Mouse (Mus musculus) ES-E14 (cell line): ENCODE data around the gene Akap9. TPM values are rescaled to one million over a fixed set of nuclear protein-coding genes. Genes with fewer than 3 reads are reported as not detected.
A peak's percentile ranks its signal among the peaks of the same experiment; 100 is the strongest.
"Not testable (repeated sequence)": the region's sequence is repeated elsewhere in the genome, so short reads cannot be mapped to it uniquely, and the experiment has no call there.

Experiments used
- DNase-seq: peaks from one replicate; pipeline ENCODE4 v3.0.0-alpha.2; 2013; ENCODE audit warnings: low read depth, low spot score
- H3K27ac ChIP-seq: 2 replicates; pipeline ENCODE4 v1.5.1; 2012; ENCODE audit warnings: low read depth, mild to moderate bottlenecking, low read length, moderate library complexity, mixed read lengths; ENCODE audit not compliant: poor library complexity, insufficient read depth, severe bottlenecking
- H3K36me3 ChIP-seq: 2 replicates; pipeline ENCODE4 v1.6.1; 2012; ENCODE audit warnings: mild to moderate bottlenecking, low read length, moderate library complexity, mixed read lengths; ENCODE audit not compliant: control insufficient read depth, poor library complexity, insufficient read depth, severe bottlenecking
- H3K4me1 ChIP-seq, 2 experiments: fragments of 150-350 bp in 1 of 2; sonication (generic) in 1 of 2; 2 replicates each; pipeline ENCODE4 v1.6.1; 2012; ENCODE audit warnings: low read length in 2 of 2, mild to moderate bottlenecking in 1 of 2, mixed read lengths in 1 of 2; ENCODE audit not compliant: control insufficient read depth in 2 of 2, insufficient read depth in 2 of 2, poor library complexity in 1 of 2
- H3K4me3 ChIP-seq, 2 experiments: fragments of 150-350 bp in 1 of 2; sonication (generic) in 1 of 2; 2 replicates each; pipeline ENCODE4 v1.5.1; 2012; ENCODE audit warnings: low read length in 2 of 2, low read depth in 1 of 2, mild to moderate bottlenecking in 1 of 2, mixed read lengths in 1 of 2; ENCODE audit not compliant: insufficient read depth in 1 of 2, poor library complexity in 1 of 2, severe bottlenecking in 1 of 2
- H3K9ac ChIP-seq: 2 replicates; pipeline ENCODE4 v1.6.1; 2012; ENCODE audit warnings: low read depth, mild to moderate bottlenecking, low read length, mixed read lengths; ENCODE audit not compliant: poor library complexity, insufficient read depth, severe bottlenecking
- H3K9me3 ChIP-seq: fragments of 150-350 bp; sonication (generic); 2 replicates; pipeline ENCODE4 v1.6.1; 2012; ENCODE audit warnings: low read depth, mild to moderate bottlenecking, low read length; ENCODE audit not compliant: control insufficient read depth, insufficient read depth
- CHD2 ChIP-seq: IDR thresholded peaks from 2 replicates; pipeline ENCODE4 v1.6.1; 2014; ENCODE audit warnings: mild to moderate bottlenecking, low read depth, low read length, inconsistent platforms
- HCFC1 ChIP-seq: IDR thresholded peaks from 2 replicates; pipeline ENCODE4 v1.6.1; 2012; ENCODE audit warnings: low read length, inconsistent platforms, borderline replicate concordance; ENCODE audit not compliant: insufficient read depth
- MAFK ChIP-seq: IDR thresholded peaks from 2 replicates; pipeline ENCODE4 v1.6.1; 2014; ENCODE audit warnings: mild to moderate bottlenecking, low read depth, low read length, inconsistent platforms; ENCODE audit not compliant: insufficient read depth
- ZC3H11A ChIP-seq: IDR thresholded peaks from 2 replicates; pipeline ENCODE4 v1.6.1; 2012; ENCODE audit warnings: low read depth, mild to moderate bottlenecking, inconsistent platforms, low read length, borderline replicate concordance
- ZNF384 ChIP-seq: IDR thresholded peaks from 2 replicates; pipeline ENCODE4 v1.6.1; 2012; ENCODE audit warnings: low read depth, low read length, inconsistent platforms
- in situ Hi-C, 2 experiments: fragments of 600-800 bp; cut with MboI; formaldehyde crosslinking; loops; one replicate each; pipeline ENCODE4 v1.15.1; 2025; ENCODE audit warnings: low sequenced_read_pairs in 2 of 2, inconsistent platforms in 1 of 2; ENCODE audit not compliant: unreplicated experiment in 2 of 2
- total RNA-seq: library from RNA; depleted of rRNA; stranded (reverse); fragments of 300-350 nt; gene quantifications from 2 replicates; pipeline ENCODE4 v1.2.3, GENCODE M21; 2012; rRNA removed

Akap9 gene
- total RNA-seq: 33.3 and 60.4 TPM in 2 replicates

DNA sequence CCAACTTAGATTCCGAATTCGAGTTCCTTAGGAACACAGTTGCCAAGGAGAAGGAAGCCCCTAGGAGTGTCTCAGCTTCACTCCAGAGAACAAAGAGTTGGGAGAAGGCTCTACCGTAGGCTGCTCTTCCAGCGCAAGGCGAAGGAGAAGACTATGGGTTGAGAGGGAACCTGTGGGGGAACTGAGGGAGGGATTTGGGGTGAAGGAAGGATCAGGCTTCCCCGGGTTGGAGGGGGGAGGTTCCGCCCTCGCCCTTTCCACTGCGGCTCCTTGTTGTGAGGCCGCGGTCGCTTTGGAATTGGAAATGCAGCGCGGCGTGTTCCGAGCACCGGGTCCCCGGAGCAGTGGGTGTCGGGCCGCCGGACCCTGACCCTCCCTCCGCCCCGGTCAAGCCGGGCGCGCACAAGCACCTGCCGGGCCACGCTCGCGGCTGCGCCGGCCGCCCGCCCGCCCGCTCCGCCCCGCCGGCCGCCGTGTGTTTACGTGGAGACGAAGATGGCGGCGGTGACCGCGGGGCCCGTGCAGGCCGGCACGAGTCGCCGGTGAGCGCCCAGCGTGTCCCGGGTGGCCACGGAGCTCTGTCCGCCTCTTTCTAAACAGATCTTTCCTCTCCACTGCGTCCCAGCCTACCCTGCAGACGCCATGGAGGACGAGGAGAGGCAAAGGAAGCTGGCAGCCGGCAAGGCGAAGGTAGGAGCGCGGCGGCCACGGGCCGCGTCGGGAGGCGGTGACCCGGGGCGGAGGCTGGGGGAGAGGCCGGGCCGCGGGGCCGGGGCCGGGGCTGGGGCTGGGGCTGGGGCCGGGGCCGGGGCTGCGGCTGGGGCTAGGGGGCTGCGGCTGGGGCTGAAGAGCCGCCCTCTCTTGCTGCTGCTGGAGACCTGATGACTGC lies at the start of gene Akap9:
Akap9 (plus strand) TSS at position 254 of the 889 bp plus-strand sequence.
- peak within 1 kb of the TSS; percentile 99 for H3K9ac ChIP-seq
- DNase-seq: no peak
- in situ Hi-C loops: no loop called here

DNA sequence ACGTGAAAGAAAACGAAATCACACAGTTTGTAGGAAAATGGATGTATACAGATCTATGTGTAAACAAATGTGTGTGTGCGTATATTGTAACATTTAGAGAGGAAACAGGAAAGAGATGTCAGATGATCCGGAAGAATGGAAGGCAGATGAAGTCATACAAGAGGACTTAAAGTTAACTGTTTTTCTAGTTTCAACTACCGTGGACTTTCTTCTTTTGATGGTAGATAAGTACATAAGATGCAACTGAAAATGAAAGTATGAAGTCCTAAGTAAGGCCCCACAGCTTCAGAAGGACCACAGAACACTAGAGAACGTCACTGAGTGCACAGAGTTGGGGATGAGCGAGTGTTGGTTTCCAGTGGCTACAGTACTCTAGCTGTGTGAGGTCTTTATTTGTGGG lies 41.0 kb upstream of the Akap9 start:
- H3K4me3 ChIP-seq, H3K9ac ChIP-seq, DNase-seq, H3K27ac ChIP-seq, H3K4me1 ChIP-seq, H3K36me3 ChIP-seq, H3K9me3 ChIP-seq, in situ Hi-C loops: not testable (repeated sequence)

More for the DNA sequence above, at the start of gene Akap9:
- TF ChIP-seq ZC3H11A (no peak), CHD2 (no peak), HCFC1 (no peak), MAFK (no peak), ZNF384 (no peak)
- Histone ChIP-seq H3K9me3 (no peaks in the 10 kb centered on the region), H3K36me3 (no peaks in the 10 kb centered on the region), H3K27ac (peak within 1 kb of the TSS; percentile 84; the same call in 1 of the 2 replicates), H3K4me1 (peaks cover 0 to 6% of the 10 kb centered on the region in 2 experiments; a peak in 1 of 4 replicates), H3K4me3 (peak within 1 kb of the TSS; percentile 97 to 99)

DNA sequence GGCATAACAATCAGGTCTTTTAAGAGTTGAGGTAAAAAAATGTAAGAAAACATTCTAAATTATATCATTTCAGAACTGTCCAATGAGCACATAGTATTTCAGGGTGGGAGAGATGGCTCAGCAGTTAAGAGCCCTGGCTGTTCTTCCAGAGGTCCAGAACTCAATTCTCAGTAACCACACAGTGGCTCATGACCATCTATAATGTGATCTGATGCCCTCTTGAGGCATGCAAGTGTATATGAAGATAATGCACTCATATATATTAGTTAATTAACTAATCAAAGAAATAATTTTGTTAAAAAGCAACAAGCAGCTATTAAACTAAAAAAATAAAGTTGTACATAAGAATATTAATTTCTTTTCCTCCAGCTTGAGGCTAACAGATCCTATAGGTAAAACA lies 38.7 kb upstream of the Akap9 start:
- no peak overlapping the region for H3K9ac ChIP-seq
- TF ChIP-seq CHD2 (no peak), ZC3H11A (no peak), ZNF384 (no peak), HCFC1 (no peak), MAFK (no peak)
- no peaks in the 10 kb centered on the region; the same call in 1 of the 2 replicates for H3K36me3 ChIP-seq
- no peak overlapping the region for H3K27ac ChIP-seq
- H3K4me3 ChIP-seq: no peak overlapping the region
- no peaks in the 10 kb centered on the region for H3K4me1 ChIP-seq
- H3K9me3 ChIP-seq: no peaks in the 10 kb centered on the region
- in situ Hi-C loops: no loop called here
- DNase-seq: no peak

DNA sequence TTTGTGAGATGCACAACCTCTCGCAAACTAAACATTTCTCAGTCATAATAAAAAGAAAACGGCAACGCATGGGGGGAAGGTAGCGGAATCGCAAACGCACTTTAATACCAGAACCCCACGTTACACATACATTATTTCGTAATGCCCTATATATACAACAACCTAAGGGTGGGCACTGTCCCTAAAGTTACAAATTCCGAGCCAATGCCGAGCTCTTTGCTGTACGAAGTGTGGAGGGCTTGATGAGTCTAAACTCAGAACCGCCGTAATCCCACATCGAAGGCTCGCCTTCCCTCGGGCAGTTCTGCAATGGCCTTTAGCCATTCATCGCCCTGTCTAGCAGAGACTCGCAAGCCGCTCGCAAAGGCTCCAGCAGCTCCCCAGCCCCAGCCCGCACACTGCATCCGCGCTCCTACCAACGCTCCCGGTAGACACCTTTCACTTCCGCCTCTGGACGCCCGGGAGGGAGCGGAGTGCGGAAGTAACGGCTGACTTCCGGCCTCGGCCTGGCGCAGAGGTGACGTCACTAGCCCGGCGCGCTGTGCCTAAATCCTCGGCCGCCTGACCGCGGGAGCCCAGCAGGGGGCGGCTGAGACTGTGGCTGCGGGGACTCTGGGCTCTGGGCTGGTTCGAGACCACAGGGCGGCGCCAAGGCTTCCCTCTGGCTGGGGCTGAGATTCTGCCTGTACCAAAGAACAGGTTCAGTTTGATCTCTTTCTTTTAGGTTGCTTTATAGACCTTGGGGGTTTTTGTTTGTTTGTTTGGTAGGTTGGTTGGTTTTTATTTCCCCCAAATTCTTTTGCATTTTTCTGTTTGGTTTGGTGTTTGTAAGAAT lies 34.2 kb upstream of the Akap9 start, which contains the start of gene Mterf1a:
Mterf1a (minus strand) TSS at position 475 of the 835 bp plus-strand sequence.
- H3K27ac ChIP-seq: not testable (repeated sequence)

DNA sequence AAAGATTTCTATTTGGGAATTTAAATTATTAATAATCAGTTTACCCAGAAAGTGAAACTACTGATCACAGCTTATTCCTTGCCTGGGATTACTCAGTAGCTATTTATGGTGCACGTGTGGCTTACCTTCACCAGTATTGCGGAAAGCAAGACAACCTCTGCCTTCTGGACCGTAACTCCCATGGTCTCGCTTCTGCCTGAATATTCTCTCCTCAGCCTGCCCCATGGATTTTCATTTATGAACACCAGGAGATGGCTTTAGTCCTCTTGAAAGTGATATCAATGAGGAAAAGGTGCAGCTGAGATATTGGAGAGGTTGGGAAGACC lies 33.6 kb upstream of the Akap9 start:
- H3K9me3 ChIP-seq, in situ Hi-C loops, H3K36me3 ChIP-seq, H3K27ac ChIP-seq, H3K4me3 ChIP-seq, H3K9ac ChIP-seq, DNase-seq, H3K4me1 ChIP-seq: not testable (repeated sequence)

More for the DNA sequence above, 34.2 kb upstream of the Akap9 start, which contains the start of gene Mterf1a:
- H3K9ac ChIP-seq, H3K4me1 ChIP-seq, H3K9me3 ChIP-seq, H3K36me3 ChIP-seq, DNase-seq, in situ Hi-C loops: not testable (repeated sequence)
- H3K4me3 ChIP-seq: peak within 1 kb of the TSS; percentile 71 to 88
